Mouse (Mus musculus): ENCODE data around the gene Afmid. TPM values are rescaled to one million over a fixed set of nuclear protein-coding genes. Genes with fewer than 3 reads are reported as not detected.

Gene Afmid
- polyA plus RNA-seq, 2 experiments, result 5.3 to 10.4 TPM

GRCm38 (mm10) chr11:117860601-117861000, 34.9 kb downstream of the Afmid start, which contains the start of gene Tmem235:
Gene Tmem235, plus strand, starts transcription at chr11:117860752.
- H3K27ac ChIP-seq (replicated peaks; ENCODE audit: low read depth, low read length), result no peak within 1 kb of the TSS
- peak within 1 kb of the TSS; percentile 16; the same call in 1 of the 2 replicates for H3K9ac ChIP-seq (ENCODE audit: low read depth, low read length, severe bottlenecking)
- H3K9me3 ChIP-seq (ENCODE audit: control insufficient read depth, low read length), result no peaks in the 10 kb centered on the region
- H3K36me3 ChIP-seq (ENCODE audit: control insufficient read depth, insufficient read depth, low read length), result peaks cover 19% of the 10 kb centered on the region
- H3K4me2 ChIP-seq (replicated peaks; ENCODE audit: low read depth, low read length, severe bottlenecking), result peak within 1 kb of the TSS; percentile 20; the same call in 1 of the 2 replicates
- no peak for TF ChIP-seq POLR2A (IDR thresholded peaks at IDR 0.05; ENCODE audit: borderline replicate concordance, extremely low read depth, insufficient read depth, insufficient read length)
- H3K27me3 ChIP-seq (ENCODE audit: control insufficient read depth, insufficient read depth, low read length), result peaks cover 15% of the 10 kb centered on the region
- DNase-seq (ENCODE audit: low spot score) (no peak), ATAC-seq (ENCODE audit: low FRiP score, low read depth) (no peak)
- no peaks in the 10 kb centered on the region; the same call in 1 of the 2 replicates for H3K4me1 ChIP-seq (ENCODE audit: control insufficient read depth, insufficient read depth, low read length)
- 0 out of 2 replicates have a peak within 1 kb of the TSS, but pooled peaks have one; percentile 1 for H3K4me3 ChIP-seq (replicated peaks; ENCODE audit: low read length)
- 4% methylated on average over 23 of the region's 23 CpGs for WGBS

DNA sequence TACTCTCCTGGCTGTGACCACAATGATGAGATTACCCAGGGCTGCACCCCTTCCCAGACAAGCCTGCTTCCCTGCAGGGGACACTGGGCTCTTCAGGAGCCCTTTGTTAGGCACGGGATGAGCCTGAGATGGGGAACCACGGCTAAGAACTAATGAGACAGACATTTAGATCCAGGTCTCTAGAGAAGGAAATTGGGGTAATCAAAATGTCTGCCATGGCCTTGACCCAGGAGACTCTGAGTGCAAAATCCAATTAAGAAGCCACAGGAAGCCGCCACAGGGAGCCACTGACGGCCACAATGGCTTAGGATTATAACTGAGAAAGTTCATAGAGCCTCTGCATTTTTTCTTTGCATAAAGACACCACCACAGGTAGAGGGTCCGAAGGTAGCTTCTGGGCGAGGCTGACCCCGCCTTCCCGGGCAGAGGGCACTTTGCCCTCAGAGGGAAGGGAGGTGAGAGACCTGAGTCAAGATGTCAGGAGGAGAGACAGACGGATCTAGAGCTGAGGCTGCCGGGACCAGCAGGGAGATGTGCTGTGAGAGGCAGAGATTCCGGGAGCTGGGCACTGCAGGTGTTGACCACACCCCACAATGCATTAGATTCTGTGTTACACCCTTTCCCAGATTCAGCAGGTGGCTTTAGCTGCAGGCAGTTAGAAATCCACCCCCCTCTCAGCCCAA, 37.6 kb downstream of the Afmid start:
- Histone ChIP-seq H3K4me2 (replicated peaks; ENCODE audit: low read depth, low read length, severe bottlenecking) (no peak overlapping the region), H3K27ac (replicated peaks; ENCODE audit: low read depth, low read length) (no peak overlapping the region), H3K4me1 (ENCODE audit: control insufficient read depth, insufficient read depth, low read length) (no peaks in the 10 kb centered on the region; the same call in 1 of the 2 replicates), H3K9me3 (ENCODE audit: control insufficient read depth, low read length) (no peaks in the 10 kb centered on the region), H3K9ac (ENCODE audit: low read depth, low read length, severe bottlenecking) (no peak overlapping the region), H3K27me3 (ENCODE audit: control insufficient read depth, insufficient read depth, low read length) (peaks cover 15% of the 10 kb centered on the region), H3K4me3 (replicated peaks; ENCODE audit: low read length) (no peak overlapping the region), H3K36me3 (ENCODE audit: control insufficient read depth, insufficient read depth, low read length) (no peaks in the 10 kb centered on the region)
- 37% methylated on average over 11 of the region's 11 CpGs for WGBS
- no peak for TF ChIP-seq POLR2A (IDR thresholded peaks at IDR 0.05; ENCODE audit: borderline replicate concordance, extremely low read depth, insufficient read depth, insufficient read length)
- ATAC-seq (ENCODE audit: low FRiP score, low read depth), result no peak
- no peak for DNase-seq (ENCODE audit: low spot score)

DNA sequence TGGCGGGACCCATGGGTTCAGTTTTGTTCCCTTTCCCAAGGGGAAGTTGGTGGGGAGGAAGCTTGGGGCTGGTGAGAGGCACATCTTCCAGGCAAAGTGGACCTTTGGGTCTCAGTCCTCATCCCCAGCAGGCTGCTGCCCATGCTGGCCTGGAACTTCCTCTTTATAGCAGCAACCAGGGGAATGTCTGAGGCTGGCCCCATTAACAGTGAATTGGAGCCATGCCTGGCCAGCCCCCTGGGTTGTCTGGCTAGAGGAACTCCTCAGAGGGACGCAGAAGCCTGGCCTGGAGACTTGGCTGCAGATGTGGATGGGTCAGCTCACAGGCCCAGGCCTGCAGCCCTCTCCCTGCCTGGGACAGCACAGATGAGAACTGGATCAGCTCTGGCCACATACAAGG, 39.1 kb downstream of the Afmid start:
- Histone ChIP-seq H3K4me2 (replicated peaks; ENCODE audit: low read depth, low read length, severe bottlenecking) (no peak overlapping the region), H3K9me3 (ENCODE audit: control insufficient read depth, low read length) (no peaks in the 10 kb centered on the region), H3K27me3 (ENCODE audit: control insufficient read depth, insufficient read depth, low read length) (peaks cover 12% of the 10 kb centered on the region), H3K4me3 (replicated peaks; ENCODE audit: low read length) (no peak overlapping the region), H3K4me1 (ENCODE audit: control insufficient read depth, insufficient read depth, low read length) (no peaks in the 10 kb centered on the region; the same call in 1 of the 2 replicates), H3K9ac (ENCODE audit: low read depth, low read length, severe bottlenecking) (no peak overlapping the region), H3K36me3 (ENCODE audit: control insufficient read depth, insufficient read depth, low read length) (no peaks in the 10 kb centered on the region), H3K27ac (replicated peaks; ENCODE audit: low read depth, low read length) (no peak overlapping the region)
- no peak for ATAC-seq (ENCODE audit: low FRiP score, low read depth)
- 58% methylated on average over 2 of the region's 2 CpGs for WGBS
- no peak for DNase-seq (ENCODE audit: low spot score)
- TF ChIP-seq POLR2A (IDR thresholded peaks at IDR 0.05; ENCODE audit: borderline replicate concordance, extremely low read depth, insufficient read depth, insufficient read length), result no peak

GRCm38 (mm10) chr11:117865988-117866387, 40.3 kb downstream of the Afmid start:
- Histone ChIP-seq H3K9me3 (ENCODE audit: control insufficient read depth, low read length) (no peaks in the 10 kb centered on the region), H3K4me2 (replicated peaks; ENCODE audit: low read depth, low read length, severe bottlenecking) (no peak overlapping the region), H3K9ac (ENCODE audit: low read depth, low read length, severe bottlenecking) (no peak overlapping the region), H3K36me3 (ENCODE audit: control insufficient read depth, insufficient read depth, low read length) (no peaks in the 10 kb centered on the region), H3K27ac (replicated peaks; ENCODE audit: low read depth, low read length) (no peak overlapping the region), H3K27me3 (ENCODE audit: control insufficient read depth, insufficient read depth, low read length) (no peaks in the 10 kb centered on the region), H3K4me1 (ENCODE audit: control insufficient read depth, insufficient read depth, low read length) (no peaks in the 10 kb centered on the region), H3K4me3 (replicated peaks; ENCODE audit: low read length) (no peak overlapping the region)
- DNase-seq (ENCODE audit: low spot score) (no peak), ATAC-seq (ENCODE audit: low FRiP score, low read depth) (no peak)
- no peak for TF ChIP-seq POLR2A (IDR thresholded peaks at IDR 0.05; ENCODE audit: borderline replicate concordance, extremely low read depth, insufficient read depth, insufficient read length)
- 53% methylated on average over 6 of the region's 6 CpGs for WGBS

DNA sequence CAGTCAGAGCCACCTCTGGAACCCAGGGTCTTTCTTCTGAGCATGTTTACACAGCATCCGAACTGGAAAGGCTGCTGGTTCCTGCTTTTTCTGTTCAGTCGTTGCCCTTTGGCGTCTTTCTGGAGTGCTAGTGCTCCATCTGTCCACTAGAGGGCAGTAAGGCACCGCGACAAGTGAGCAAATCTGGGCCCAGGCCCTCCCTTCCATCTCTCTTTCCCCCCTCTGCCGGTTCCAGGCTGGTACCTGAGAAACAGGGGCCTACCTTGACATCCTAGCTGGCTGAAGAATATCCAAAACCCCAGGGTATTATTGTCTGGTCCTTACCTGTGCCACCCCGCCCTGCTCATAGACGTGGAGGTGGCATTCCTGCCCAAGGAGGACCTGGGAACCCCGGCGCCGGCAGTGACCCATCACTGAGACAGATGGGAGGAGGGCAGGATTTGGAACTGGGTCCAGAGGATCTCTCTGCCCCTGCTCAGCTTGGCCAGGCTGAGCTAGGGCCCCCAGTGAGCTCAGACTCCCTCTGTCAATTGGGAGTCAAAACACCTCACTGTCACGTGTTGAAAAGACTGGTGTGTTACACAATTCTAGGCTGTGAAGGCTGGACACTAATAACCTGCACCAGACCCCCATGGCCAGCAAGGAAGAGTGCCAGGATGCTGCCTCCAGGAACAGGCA, 45.1 kb downstream of the Afmid start:
- TF ChIP-seq POLR2A (IDR thresholded peaks at IDR 0.05; ENCODE audit: borderline replicate concordance, extremely low read depth, insufficient read depth, insufficient read length), result no peak
- Histone ChIP-seq H3K9me3 (ENCODE audit: control insufficient read depth, low read length) (no peaks in the 10 kb centered on the region), H3K4me2 (replicated peaks; ENCODE audit: low read depth, low read length, severe bottlenecking) (no peak overlapping the region), H3K36me3 (ENCODE audit: control insufficient read depth, insufficient read depth, low read length) (no peaks in the 10 kb centered on the region), H3K27me3 (ENCODE audit: control insufficient read depth, insufficient read depth, low read length) (no peaks in the 10 kb centered on the region), H3K27ac (replicated peaks; ENCODE audit: low read depth, low read length) (no peak overlapping the region), H3K4me1 (ENCODE audit: control insufficient read depth, insufficient read depth, low read length) (0 out of 2 replicates have a peak, but pooled peaks cover 2% of the 10 kb centered on the region), H3K9ac (ENCODE audit: low read depth, low read length, severe bottlenecking) (0 out of 2 replicates have a peak overlapping the region, but pooled peaks have one; percentile 16), H3K4me3 (replicated peaks; ENCODE audit: low read length) (no peak overlapping the region)
- DNase-seq (ENCODE audit: low spot score), result peak; percentile 86
- WGBS, result 35% methylated on average over 12 of the region's 12 CpGs
- ATAC-seq (ENCODE audit: low FRiP score, low read depth), result no peak

Data from limb, embryonic 14.5 days (tissue).